Mouse (Mus musculus) mature B cell (primary cell): ENCODE measurements around the gene Nat8f5.
"Not testable (repeated sequence)": the region's sequence is repeated elsewhere in the genome, so short reads cannot be mapped to it uniquely, and the experiment has no call there.

Experiments
- in situ Hi-C: fragments of 300-500 bp; cut with MboI; formaldehyde crosslinking; loops from 2 replicates; pipeline ENCODE4 v1.14.3; 2019

Nat8f5 gene

GRCm38 (mm10) chr6:85820837-85821236 lies at the start of gene Nat8f5, which contains the start of gene Nat8f6:
TSS of gene Nat8f5 (minus strand) at chr6:85820972.
TSS of gene Nat8f6 (minus strand) at chr6:85820954.
- in situ Hi-C loops, result no loop called here

GRCm38 (mm10) chr6:85869006-85869405 lies 48.2 kb upstream of the Nat8f5 start, which contains the start of gene Nat8f2:
TSS of gene Nat8f2 (minus strand) at chr6:85869158.
- in situ Hi-C loops, result not testable (repeated sequence)

- in situ Hi-C loops, result no loop called here
Measured at GRCm38 (mm10) chr6:85867726-85868690, 47.2 kb upstream of the Nat8f5 start.

- in situ Hi-C loops, result not testable (repeated sequence)
Measured at GRCm38 (mm10) chr6:85866995-85867394, 46.2 kb upstream of the Nat8f5 start.

GRCm38 (mm10) chr6:85866166-85866565 lies 45.4 kb upstream of the Nat8f5 start:
- in situ Hi-C loops, result not testable (repeated sequence)

GRCm38 (mm10) chr6:85864900-85865639 lies 44.3 kb upstream of the Nat8f5 start:
- in situ Hi-C loops, result not testable (repeated sequence)

GRCm38 (mm10) chr6:85863840-85864239 lies 43.1 kb upstream of the Nat8f5 start:
- in situ Hi-C loops, result no loop called here

GRCm38 (mm10) chr6:85863136-85863535 lies 42.4 kb upstream of the Nat8f5 start:
- in situ Hi-C loops, result no loop called here

GRCm38 (mm10) chr6:85862565-85862964 lies 41.8 kb upstream of the Nat8f5 start:
- in situ Hi-C loops, result no loop called here

- in situ Hi-C loops, result no loop called here
Measured at GRCm38 (mm10) chr6:85861247-85861646, 40.5 kb upstream of the Nat8f5 start.

GRCm38 (mm10) chr6:85856194-85856678 lies 35.5 kb upstream of the Nat8f5 start:
- in situ Hi-C loops, result no loop called here

- in situ Hi-C loops, result no loop called here
Measured at GRCm38 (mm10) chr6:85853481-85853880, 32.7 kb upstream of the Nat8f5 start.

GRCm38 (mm10) chr6:85851062-85851773 lies 30.4 kb upstream of the Nat8f5 start:
- in situ Hi-C loops, result no loop called here

- in situ Hi-C loops, result no loop called here
Measured at GRCm38 (mm10) chr6:85849240-85849639, 28.5 kb upstream of the Nat8f5 start.

GRCm38 (mm10) chr6:85848140-85848539 lies 27.4 kb upstream of the Nat8f5 start:
- in situ Hi-C loops, result no loop called here

- in situ Hi-C loops, result no loop called here
Measured at GRCm38 (mm10) chr6:85846921-85847320, 26.1 kb upstream of the Nat8f5 start.

- in situ Hi-C loops, result not testable (repeated sequence)
Measured at GRCm38 (mm10) chr6:85843677-85844458, 23.1 kb upstream of the Nat8f5 start.

- in situ Hi-C loops, result no loop called here
Measured at GRCm38 (mm10) chr6:85839982-85840381, 19.2 kb upstream of the Nat8f5 start.

GRCm38 (mm10) chr6:85838674-85839073 lies 17.9 kb upstream of the Nat8f5 start:
- in situ Hi-C loops, result no loop called here

- in situ Hi-C loops, result not testable (repeated sequence)
Measured at GRCm38 (mm10) chr6:85837307-85837706, 16.5 kb upstream of the Nat8f5 start.

GRCm38 (mm10) chr6:85836827-85837226 lies 16.1 kb upstream of the Nat8f5 start:
- in situ Hi-C loops, result not testable (repeated sequence)
